Comparison of ENCODE assay signal across 8 mouse cellular contexts in the genomic region with DNA sequence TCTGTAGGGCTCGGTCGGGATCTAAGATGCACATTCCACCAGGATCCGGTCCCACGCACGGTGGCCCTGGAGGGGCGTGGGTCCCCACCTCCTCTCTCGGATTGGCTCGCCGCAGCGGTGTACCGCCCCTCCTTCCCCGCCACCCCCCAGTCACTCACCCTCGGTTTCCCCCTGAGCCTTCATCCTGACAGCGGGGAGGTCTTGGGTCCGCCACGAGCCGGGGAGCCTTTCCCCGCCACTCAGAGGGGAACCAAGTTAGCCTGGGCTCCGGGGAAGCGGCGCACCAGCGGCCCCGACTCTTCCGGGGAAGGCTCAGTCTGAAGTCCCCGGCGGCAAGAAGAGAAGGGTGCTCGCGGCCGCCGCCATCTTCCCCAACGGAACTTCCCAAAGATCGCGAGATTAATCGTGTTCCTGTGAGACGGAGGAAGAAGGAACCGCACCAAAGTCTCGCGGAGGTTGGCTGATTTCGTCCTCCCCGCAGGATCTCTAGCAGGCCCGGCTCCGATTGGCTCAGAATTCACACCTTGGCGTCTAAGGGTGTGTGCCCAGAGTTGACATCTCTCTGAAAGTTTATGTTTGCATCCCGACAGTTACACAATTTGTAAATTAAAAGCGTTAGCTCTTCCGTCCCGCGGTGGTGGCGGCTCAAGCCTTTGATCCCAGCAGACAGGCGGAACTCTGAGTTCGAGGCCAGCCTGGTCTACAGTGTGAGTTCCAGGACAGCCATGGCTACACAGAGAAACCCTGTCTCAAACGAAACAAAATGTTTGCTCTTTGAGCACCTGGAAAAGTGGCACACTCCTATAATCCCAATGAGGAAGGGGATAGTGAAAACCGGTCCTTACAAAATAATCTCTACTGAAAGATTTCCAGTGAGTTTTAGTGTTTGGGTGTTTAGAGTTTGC. TPM values are rescaled to one million over a fixed set of nuclear protein-coding genes. Genes with fewer than 3 reads are reported as not detected.
DNase-seq lines count a peak whose midpoint lies in the region; ATAC-seq and TF ChIP-seq lines count a peak whose summit lies in the region.

A gene (minus strand): TSS at position 393 of the 905 bp plus-strand sequence.

- no peak for TF ChIP-seq EP300 in ES-Bruce4 (IDR thresholded peaks at IDR 0.05; ENCODE audit: insufficient read depth, low read depth, low read length)
- TF ChIP-seq EP300 in liver, postnatal 0 days (IDR thresholded peaks at IDR 0.05; ENCODE audit: low read depth), result peak; percentile 85

- H3K4me2 ChIP-seq in forebrain, embryonic 13.5 days, result peak within 1 kb of the TSS; percentile 90
- H3K4me2 ChIP-seq in liver, postnatal 0 days (ENCODE audit: low read depth, low read length), result peak within 1 kb of the TSS; percentile 76
- H3K4me2 ChIP-seq in neural tube, embryonic 14.5 days (ENCODE audit: low read depth, low read length), result peak within 1 kb of the TSS; percentile 87

- intact Hi-C loops in heart, postnatal 10 days (cut with DNase I), result no loop called here

- no peaks in the 10 kb centered on the region for H3K9me3 ChIP-seq in ES-Bruce4 (replicated peaks; ENCODE audit: control insufficient read depth, insufficient read depth, low read length, poor library complexity, severe bottlenecking)
- no peaks in the 10 kb centered on the region for H3K9me3 ChIP-seq in forebrain, embryonic 13.5 days (replicated peaks)
- no peaks in the 10 kb centered on the region for H3K9me3 ChIP-seq in liver, postnatal 0 days (ENCODE audit: low read length)
- no peaks in the 10 kb centered on the region for H3K9me3 ChIP-seq in neural tube, embryonic 14.5 days (ENCODE audit: control insufficient read depth, low read length)

- peaks cover 27% of the 10 kb centered on the region for H3K36me3 ChIP-seq in ES-Bruce4 (ENCODE audit: control insufficient read depth, insufficient read depth, low read length, poor library complexity, severe bottlenecking)
- peaks cover 21% of the 10 kb centered on the region for H3K36me3 ChIP-seq in forebrain, embryonic 13.5 days (ENCODE audit: poor library complexity, severe bottlenecking)
- peaks cover 15% of the 10 kb centered on the region for H3K36me3 ChIP-seq in liver, postnatal 0 days (replicated peaks; ENCODE audit: insufficient read depth, low read length)
- peaks cover 11% of the 10 kb centered on the region for H3K36me3 ChIP-seq in neural tube, embryonic 14.5 days (ENCODE audit: control insufficient read depth, insufficient read depth, low read length)

- DNase-seq in heart, postnatal 10 days, result peak; percentile 95 to 96
- peak; percentile 97 for DNase-seq in large intestine, adult 2 months (ENCODE audit: low read depth, low spot score)
- peak; percentile 93 for DNase-seq in liver, postnatal 0 days
- DNase-seq in testis, postnatal 10 days (ENCODE audit: low spot score), result peak; percentile 89

- no peak for TF ChIP-seq POLR2A in ES-Bruce4 (IDR thresholded peaks at IDR 0.05; ENCODE audit: insufficient read depth, low read length)

- peak within 1 kb of the TSS; percentile 92 for H3K4me3 ChIP-seq in ES-Bruce4 (ENCODE audit: low read depth, low read length)
- peak within 1 kb of the TSS; percentile 87 for H3K4me3 ChIP-seq in forebrain, embryonic 13.5 days
- peak within 1 kb of the TSS; percentile 83 for H3K4me3 ChIP-seq in liver, postnatal 0 days (ENCODE audit: low read depth, low read length)
- peak within 1 kb of the TSS; percentile 86 for H3K4me3 ChIP-seq in neural tube, embryonic 14.5 days (ENCODE audit: low read depth, low read length)

- WGBS in forebrain, embryonic 13.5 days, result under 1% methylated on average over 50 of the region's 53 CpGs
- under 1% methylated on average over 53 of the region's 53 CpGs for WGBS in large intestine, adult 2 months
- WGBS in liver, postnatal 0 days (ENCODE audit: insufficient replicate concordance), result 1% methylated on average over 52 of the region's 53 CpGs
- WGBS in neural tube, embryonic 14.5 days, result under 1% methylated on average over 52 of the region's 53 CpGs

- peak within 1 kb of the TSS; percentile 81 for H3K27ac ChIP-seq in ES-Bruce4 (ENCODE audit: insufficient read depth, low read length)
- H3K27ac ChIP-seq in forebrain, embryonic 13.5 days, result peak within 1 kb of the TSS; percentile 93
- peak within 1 kb of the TSS; percentile 87 for H3K27ac ChIP-seq in liver, postnatal 0 days (ENCODE audit: low read depth)
- H3K27ac ChIP-seq in neural tube, embryonic 14.5 days (ENCODE audit: low read depth, low read length), result peak within 1 kb of the TSS; percentile 93

- no peaks in the 10 kb centered on the region for H3K4me1 ChIP-seq in ES-Bruce4 (ENCODE audit: control insufficient read depth, insufficient read depth, low read length)
- H3K4me1 ChIP-seq in forebrain, embryonic 13.5 days, result peaks cover 17% of the 10 kb centered on the region
- H3K4me1 ChIP-seq in liver, postnatal 0 days (ENCODE audit: insufficient read depth), result peaks cover 16% of the 10 kb centered on the region
- peaks cover 11% of the 10 kb centered on the region for H3K4me1 ChIP-seq in neural tube, embryonic 14.5 days (ENCODE audit: control insufficient read depth, insufficient read depth, low read length)

- no peaks in the 10 kb centered on the region for H3K27me3 ChIP-seq in ES-Bruce4 (ENCODE audit: control insufficient read depth, insufficient read depth, low read length, poor library complexity, severe bottlenecking)
- 0 out of 2 replicates have a peak, but pooled peaks cover 4% of the 10 kb centered on the region for H3K27me3 ChIP-seq in forebrain, embryonic 13.5 days
- no peaks in the 10 kb centered on the region for H3K27me3 ChIP-seq in liver, postnatal 0 days (ENCODE audit: insufficient read depth, low read length)
- no peaks in the 10 kb centered on the region for H3K27me3 ChIP-seq in neural tube, embryonic 14.5 days (ENCODE audit: control insufficient read depth, insufficient read depth, low read length)

- no peak for TF ChIP-seq CTCF in ES-Bruce4 (IDR thresholded peaks at IDR 0.05; ENCODE audit: low read depth, low read length)
- TF ChIP-seq CTCF in liver, postnatal 0 days (IDR thresholded peaks at IDR 0.05; ENCODE audit: low read depth), result peak; percentile 13; the same call in 1 of the 2 replicates

- H3K9ac ChIP-seq in ES-Bruce4 (ENCODE audit: low read depth, poor library complexity, severe bottlenecking), result peak within 1 kb of the TSS; percentile 97
- H3K9ac ChIP-seq in forebrain, embryonic 13.5 days, result peak within 1 kb of the TSS; percentile 90
- peak within 1 kb of the TSS; percentile 80 for H3K9ac ChIP-seq in liver, postnatal 0 days (replicated peaks)
- peak within 1 kb of the TSS; percentile 84 for H3K9ac ChIP-seq in neural tube, embryonic 14.5 days (replicated peaks; ENCODE audit: low read depth, low read length)

- ATAC-seq in cerebellum, adult (ENCODE audit: insufficient number of reproducible peaks, low FRiP score, low TSS enrichment), result peak; percentile 96
- peak; percentile 97 for ATAC-seq in forebrain, embryonic 13.5 days
- ATAC-seq in liver, postnatal 0 days, result peak; percentile 98
- peak; percentile 98 for ATAC-seq in neural tube, embryonic 14.5 days (ENCODE audit: low read depth)

RNA-seq across cellular contexts. Expression of the gene that starts here (rescaled TPM):
- polyA plus RNA-seq in ES-Bruce4 (2011; ENCODE audit: insufficient read depth, insufficient read length, low read depth, missing spikeins), result 55.8 and 57.5 TPM in 2 replicates
- polyA plus RNA-seq in forebrain, embryonic 13.5 days (2015; fragmentation: Nextera tagmentation; extraction: Ambion mirVana), result 77.5 and 78.3 TPM in 2 replicates
- total RNA-seq in heart, postnatal 10 days (2021), result 10 to 100 TPM; 45.9 to 46.5 TPM
- 7.5 and 14.6 TPM in 2 replicates for polyA plus RNA-seq in large intestine, adult 2 months (2012; rRNA removed)
- 15.0 and 16.2 TPM in 2 replicates for polyA plus RNA-seq in liver, postnatal 0 days (2015; fragmentation: Nextera tagmentation; extraction: Ambion mirVana)
- 56.7 and 61.1 TPM in 2 replicates for polyA plus RNA-seq in neural tube, embryonic 14.5 days (2014; fragmentation: Nextera tagmentation; extraction: Ambion mirVana)

Comparison
In these comparisons a context has a peak if more than half of its experiments do, and no peak if none do; other contexts are left out.
1. Peak in every context shown above with its lines: DNase-seq, ATAC-seq, H3K4me3 ChIP-seq and H3K27ac ChIP-seq.